Mouse (Mus musculus) testis, adult 2 months (tissue): ENCODE results near the gene Tpra1. TPM values are rescaled to one million over a fixed set of nuclear protein-coding genes. Genes with fewer than 3 reads are reported as not detected.

ENCODE experiments used
- H3K27ac ChIP-seq: fragments of 200-500 bp; 2 replicates; pipeline ENCODE4 v1.5.1; 2012; ENCODE audit warnings: low read depth, low read length; ENCODE audit not compliant: control insufficient read depth, insufficient read depth
- H3K27me3 ChIP-seq: fragments of 200-500 bp; 2 replicates; pipeline ENCODE4 v1.6.1; 2012; ENCODE audit warnings: mild to moderate bottlenecking, low read length, moderate library complexity; ENCODE audit not compliant: control insufficient read depth, insufficient read depth
- H3K36me3 ChIP-seq: fragments of 200-500 bp; 2 replicates; pipeline ENCODE4 v1.6.1; 2012; ENCODE audit warnings: mild to moderate bottlenecking, low read length; ENCODE audit not compliant: control insufficient read depth, insufficient read depth
- H3K4me1 ChIP-seq: fragments of 200-500 bp; 2 replicates; pipeline ENCODE4 v1.6.1; 2012; ENCODE audit warnings: low read length; ENCODE audit not compliant: control insufficient read depth, insufficient read depth
- H3K4me3 ChIP-seq: fragments of 200-500 bp; 2 replicates; pipeline ENCODE4 v1.5.1; 2012; ENCODE audit warnings: low read depth, mild to moderate bottlenecking, low read length, moderate library complexity, mixed read lengths; ENCODE audit not compliant: control insufficient read depth
- CTCF ChIP-seq: fragments of 200-500 bp; IDR thresholded peaks from 2 replicates; pipeline ENCODE4 v1.5.1; 2012; ENCODE audit warnings: low read depth, mild to moderate bottlenecking, inconsistent platforms, low read length, moderate library complexity; ENCODE audit not compliant: control insufficient read depth, insufficient read depth, insufficient replicate concordance
- POLR2A ChIP-seq: fragments of 200-500 bp; IDR thresholded peaks from 2 replicates; pipeline ENCODE4 v1.6.1; 2012; ENCODE audit warnings: low read depth, mild to moderate bottlenecking, inconsistent platforms, low read length, moderate library complexity; ENCODE audit not compliant: control insufficient read depth
- polyA plus RNA-seq: library from polyadenylated mRNA; depleted of rRNA; stranded (reverse); fragments of >200 nt; gene quantifications from 2 replicates; pipeline ENCODE4 v1.2.3, GENCODE M21; 2012

Tpra1 gene
- polyA plus RNA-seq, 1 experiment, result 17.1 TPM

GRCm38 (mm10) chr6:88901471-88901870 is 580 bp upstream of the Tpra1 start:
- TF ChIP-seq CTCF (no peak), POLR2A (no peak)
- Histone ChIP-seq H3K4me3 (peak overlapping the region; percentile 97), H3K27me3 (no peaks in the 10 kb centered on the region), H3K36me3 (no peaks in the 10 kb centered on the region), H3K4me1 (peaks cover 23% of the 10 kb centered on the region), H3K27ac (peak overlapping the region; percentile 4; the same call in 1 of the 2 replicates)

- Histone ChIP-seq H3K27me3 (no peaks in the 10 kb centered on the region), H3K4me1 (peaks cover 25% of the 10 kb centered on the region), H3K27ac (no peak overlapping the region), H3K36me3 (no peaks in the 10 kb centered on the region), H3K4me3 (no peak overlapping the region)
- TF ChIP-seq CTCF (no peak), POLR2A (no peak)
These were observed 1.7 kb downstream of the Tpra1 start for GRCm38 (mm10) chr6:88903708-88904107.

GRCm38 (mm10) chr6:88904456-88904974 is 2.5 kb downstream of the Tpra1 start:
- no peak for TF ChIP-seq POLR2A
- TF ChIP-seq CTCF, result no peak
- H3K4me3 ChIP-seq, result no peak overlapping the region
- H3K27ac ChIP-seq, result no peak overlapping the region
- no peaks in the 10 kb centered on the region for H3K27me3 ChIP-seq
- H3K4me1 ChIP-seq, result peaks cover 20% of the 10 kb centered on the region
- no peaks in the 10 kb centered on the region for H3K36me3 ChIP-seq

GRCm38 (mm10) chr6:88905042-88905441 is 3.0 kb downstream of the Tpra1 start:
- Histone ChIP-seq H3K36me3 (no peaks in the 10 kb centered on the region), H3K27ac (no peak overlapping the region; the same call in none of the 2 replicates), H3K27me3 (no peaks in the 10 kb centered on the region), H3K4me3 (no peak overlapping the region), H3K4me1 (peaks cover 20% of the 10 kb centered on the region)
- TF ChIP-seq POLR2A, result no peak
- TF ChIP-seq CTCF, result no peak

- no peaks in the 10 kb centered on the region for H3K27me3 ChIP-seq
- no peak overlapping the region for H3K4me3 ChIP-seq
- peaks cover 17% of the 10 kb centered on the region for H3K4me1 ChIP-seq
- no peaks in the 10 kb centered on the region for H3K36me3 ChIP-seq
- no peak for TF ChIP-seq POLR2A
- TF ChIP-seq CTCF, result peak; percentile 75
- H3K27ac ChIP-seq, result peak overlapping the region; percentile 26; the same call in 1 of the 2 replicates
These were observed 4.5 kb downstream of the Tpra1 start for GRCm38 (mm10) chr6:88906369-88907108.

- no peak overlapping the region for H3K4me3 ChIP-seq
- no peak overlapping the region for H3K27ac ChIP-seq
- H3K4me1 ChIP-seq, result peaks cover 6% of the 10 kb centered on the region; the same call in 1 of the 2 replicates
- TF ChIP-seq POLR2A, result no peak
- no peak for TF ChIP-seq CTCF
- H3K36me3 ChIP-seq, result no peaks in the 10 kb centered on the region
- H3K27me3 ChIP-seq, result no peaks in the 10 kb centered on the region
These were observed 7.1 kb downstream of the Tpra1 start for GRCm38 (mm10) chr6:88909151-88909550.

GRCm38 (mm10) chr6:88913022-88913421 is 11.0 kb downstream of the Tpra1 start:
- H3K27me3 ChIP-seq, result no peaks in the 10 kb centered on the region
- TF ChIP-seq POLR2A (no peak), CTCF (no peak)
- no peak overlapping the region for H3K4me3 ChIP-seq
- H3K4me1 ChIP-seq, result no peaks in the 10 kb centered on the region
- no peak overlapping the region for H3K27ac ChIP-seq
- no peaks in the 10 kb centered on the region for H3K36me3 ChIP-seq

- Histone ChIP-seq H3K4me3 (no peak overlapping the region), H3K4me1 (no peaks in the 10 kb centered on the region), H3K27ac (no peak overlapping the region), H3K36me3 (no peaks in the 10 kb centered on the region), H3K27me3 (no peaks in the 10 kb centered on the region)
- no peak for TF ChIP-seq CTCF
- TF ChIP-seq POLR2A, result no peak
These were observed 11.4 kb downstream of the Tpra1 start for GRCm38 (mm10) chr6:88913440-88913839.
